Mouse (Mus musculus) kidney, adult 2 months (tissue): ENCODE results near the gene Nr1h4. TPM values are rescaled to one million over a fixed set of nuclear protein-coding genes. Genes with fewer than 3 reads are reported as not detected.

ENCODE experiments used
- DNase-seq: peaks from one replicate; pipeline ENCODE4 v3.0.0; 2021
- H3K27ac ChIP-seq: fragments of 200-500 bp; 2 replicates; pipeline ENCODE4 v1.5.1; 2012; ENCODE audit warnings: low read depth, low read length, control low read depth, inconsistent platforms; ENCODE audit not compliant: insufficient read depth
- H3K27me3 ChIP-seq: fragments of 200-500 bp; replicated peaks from 2 replicates; pipeline ENCODE4 v1.6.1; 2012; ENCODE audit warnings: mild to moderate bottlenecking, moderate library complexity, low read length, inconsistent platforms; ENCODE audit not compliant: control insufficient read depth, insufficient read depth
- H3K36me3 ChIP-seq: fragments of 200-500 bp; 2 replicates; pipeline ENCODE4 v1.6.1; 2012; ENCODE audit warnings: mild to moderate bottlenecking, moderate library complexity, low read length, inconsistent platforms; ENCODE audit not compliant: control insufficient read depth, insufficient read depth
- H3K4me1 ChIP-seq: fragments of 200-500 bp; 2 replicates; pipeline ENCODE4 v1.6.1; 2011; ENCODE audit warnings: low read length; ENCODE audit not compliant: control insufficient read depth, insufficient read depth
- H3K4me3 ChIP-seq: fragments of 200-500 bp; 2 replicates; pipeline ENCODE4 v1.5.1; 2011; ENCODE audit warnings: mild to moderate bottlenecking, low read depth, low read length, control low read depth; ENCODE audit not compliant: insufficient read depth
- CTCF ChIP-seq: fragments of 200-500 bp; conservative IDR thresholded peaks from 2 replicates; pipeline ENCODE4 v1.5.1; 2011; ENCODE audit warnings: low read depth, mild to moderate bottlenecking, control low read depth, low read length, moderate library complexity, mixed read lengths; ENCODE audit not compliant: insufficient read depth, insufficient read length
- POLR2A ChIP-seq: fragments of 200-500 bp; IDR thresholded peaks from one replicate; pipeline ENCODE4 v1.6.1; 2011; ENCODE audit warnings: low read depth, low read length, control low read depth
- WGBS: fragments of 180-500 bp; shearing (Covaris S2); methylation state at CpG from one replicate; pipeline ENCODE4 v1.1.7; 2018; 5-methylcytosine and 5-hydroxymethylcytosine counted together
- polyA plus RNA-seq: library from polyadenylated mRNA; depleted of rRNA; stranded (reverse); fragments of >200 nt; gene quantifications from 2 replicates; pipeline ENCODE4 v1.2.3, GENCODE M21; 2012

The Nr1h4 gene
- polyA plus RNA-seq, 1 experiment = 59.2 TPM

- no peaks in the 10 kb centered on the region for H3K4me1 ChIP-seq
- H3K36me3 ChIP-seq = no peaks in the 10 kb centered on the region
- no peak for DNase-seq
- H3K27me3 ChIP-seq = no peaks in the 10 kb centered on the region
- no peak overlapping the region for H3K27ac ChIP-seq
- H3K4me3 ChIP-seq = peak overlapping the region; percentile 75
- TF ChIP-seq POLR2A (no peak), CTCF (no peak)
- under 1% methylated on average over 17 of the region's 17 CpGs for WGBS
Observed at GRCm38 (mm10) chr10:89443115-89443622, 90.2 kb downstream of the Nr1h4 start.

GRCm38 (mm10) chr10:89442640-89443039 is 90.7 kb downstream of the Nr1h4 start:
- H3K27ac ChIP-seq = no peak overlapping the region
- no peaks in the 10 kb centered on the region for H3K36me3 ChIP-seq
- H3K4me3 ChIP-seq = 0 out of 2 replicates have a peak overlapping the region, but pooled peaks have one; percentile 75
- WGBS = 2% methylated on average over 4 of the region's 4 CpGs
- no peak for DNase-seq
- no peak for TF ChIP-seq CTCF
- no peak for TF ChIP-seq POLR2A
- H3K27me3 ChIP-seq = no peaks in the 10 kb centered on the region
- H3K4me1 ChIP-seq = no peaks in the 10 kb centered on the region

GRCm38 (mm10) chr10:89441961-89442360 is 91.4 kb downstream of the Nr1h4 start:
- DNase-seq = no peak
- TF ChIP-seq CTCF (no peak), POLR2A (no peak)
- H3K27ac ChIP-seq = no peak overlapping the region
- WGBS = 97% methylated on average over 3 of the region's 3 CpGs
- no peak overlapping the region for H3K4me3 ChIP-seq
- no peaks in the 10 kb centered on the region for H3K4me1 ChIP-seq
- H3K27me3 ChIP-seq = no peaks in the 10 kb centered on the region
- H3K36me3 ChIP-seq = no peaks in the 10 kb centered on the region

- no peak for DNase-seq
- no peaks in the 10 kb centered on the region for H3K27me3 ChIP-seq
- no peaks in the 10 kb centered on the region for H3K4me1 ChIP-seq
- no peak overlapping the region for H3K27ac ChIP-seq
- TF ChIP-seq POLR2A (no peak), CTCF (no peak)
- H3K4me3 ChIP-seq = no peak overlapping the region
- WGBS = 91% methylated on average over 7 of the region's 7 CpGs
- H3K36me3 ChIP-seq = no peaks in the 10 kb centered on the region
Observed at GRCm38 (mm10) chr10:89439380-89439779, 94.0 kb downstream of the Nr1h4 start.

GRCm38 (mm10) chr10:89437996-89438395 is 95.4 kb downstream of the Nr1h4 start:
- no peak for DNase-seq
- no peaks in the 10 kb centered on the region for H3K27me3 ChIP-seq
- H3K4me1 ChIP-seq = no peaks in the 10 kb centered on the region

GRCm38 (mm10) chr10:89437472-89437871 is 95.9 kb downstream of the Nr1h4 start:
- 89% methylated on average over 9 of the region's 9 CpGs for WGBS
- Histone ChIP-seq H3K4me3 (no peak overlapping the region), H3K27me3 (no peaks in the 10 kb centered on the region), H3K4me1 (no peaks in the 10 kb centered on the region), H3K36me3 (no peaks in the 10 kb centered on the region), H3K27ac (no peak overlapping the region)
- TF ChIP-seq POLR2A (no peak), CTCF (no peak)
- DNase-seq = no peak

More at GRCm38 (mm10) chr10:89437996-89438395, 95.4 kb downstream of the Nr1h4 start:
- WGBS = 84% methylated on average over 12 of the region's 12 CpGs
- Histone ChIP-seq H3K27ac (no peak overlapping the region), H3K4me3 (no peak overlapping the region), H3K36me3 (no peaks in the 10 kb centered on the region)
- TF ChIP-seq CTCF = no peak
- TF ChIP-seq POLR2A = no peak

GRCm38 (mm10) chr10:89435920-89436319 is 97.5 kb downstream of the Nr1h4 start:
- no peaks in the 10 kb centered on the region for H3K4me1 ChIP-seq
- no peak for DNase-seq
- TF ChIP-seq POLR2A = no peak
- no peak for TF ChIP-seq CTCF
- no peaks in the 10 kb centered on the region for H3K27me3 ChIP-seq
- H3K4me3 ChIP-seq = no peak overlapping the region
- H3K36me3 ChIP-seq = no peaks in the 10 kb centered on the region
- H3K27ac ChIP-seq = no peak overlapping the region
- 85% methylated on average over 9 of the region's 9 CpGs for WGBS
